Mouse (Mus musculus) thymus, adult 2 months (tissue): ENCODE results near the gene Eif3c.

Experiments used
- CTCF ChIP-seq: fragments of 200-500 bp; IDR thresholded peaks from 2 replicates; pipeline ENCODE4 v1.5.1; 2012; ENCODE audit warnings: mild to moderate bottlenecking, control low read depth, low read length, moderate library complexity, borderline replicate concordance; ENCODE audit not compliant: control insufficient read depth, poor library complexity, insufficient read depth; ENCODE audit errors: extremely low read depth
- POLR2A ChIP-seq: fragments of 200-500 bp; IDR thresholded peaks from 2 replicates; pipeline ENCODE4 v1.6.1; 2012; ENCODE audit warnings: mild to moderate bottlenecking, low read length, control low read depth, moderate library complexity; ENCODE audit not compliant: control insufficient read depth, poor library complexity, insufficient read depth; ENCODE audit errors: extremely low read depth

DNA sequence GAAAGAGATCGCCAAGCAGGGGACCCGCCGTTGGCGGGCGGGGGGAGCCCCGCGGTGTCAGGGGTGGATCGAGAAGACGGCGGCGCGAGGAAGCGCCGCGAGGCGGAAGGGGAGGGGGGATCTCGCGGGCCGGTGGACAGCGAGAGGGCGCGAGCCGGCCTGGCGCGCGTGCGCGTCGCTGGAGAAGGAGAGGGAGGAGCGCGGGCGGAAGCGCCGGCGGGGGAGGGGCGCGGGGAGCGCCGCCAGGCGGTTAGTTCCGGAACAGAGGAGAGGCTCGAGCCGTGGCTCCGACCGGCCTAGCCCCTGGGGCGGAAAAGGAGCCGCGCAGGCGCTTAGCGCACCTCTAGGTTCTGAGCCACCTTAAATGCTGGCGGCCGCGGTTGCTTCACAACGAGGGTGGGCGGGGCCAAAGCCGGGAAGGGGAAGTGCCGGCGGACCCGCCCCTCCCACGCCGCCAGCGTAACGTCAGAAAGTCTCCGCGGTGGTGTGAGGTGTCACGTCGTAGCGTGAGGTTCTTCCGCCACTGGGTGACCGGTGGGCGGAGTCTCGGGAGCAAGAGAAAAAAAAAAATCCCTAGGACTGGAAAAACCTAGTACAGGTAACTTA, 62.8 kb downstream of the Eif3c start, which contains the start of gene Atxn2l:
- peak; percentile 81 for TF ChIP-seq CTCF
- TF ChIP-seq POLR2A = peak; percentile 78
